Mouse (Mus musculus): Measurements from ENCODE around the gene Crnkl1.

GRCm38 (mm10) chr2:145957450-145957849 is 22.6 kb upstream of the Crnkl1 start:
- TF ChIP-seq CTCF (IDR thresholded peaks at IDR 0.05; ENCODE audit: borderline replicate concordance, insufficient read depth, low read depth, low read length) (no peak), POLR2A (IDR thresholded peaks at IDR 0.05; ENCODE audit: borderline replicate concordance, insufficient read depth, low read length) (no peak)
